Mouse (Mus musculus) forebrain, embryonic 12.5 days (tissue): ENCODE data around the gene St8sia2. TPM values are rescaled to one million over a fixed set of nuclear protein-coding genes. Genes with fewer than 3 reads are reported as not detected.
"Not testable (repeated sequence)": the region's sequence is repeated elsewhere in the genome, so short reads cannot be mapped to it uniquely, and the experiment has no call there.

Experiments
- ATAC-seq: fragments of 200-750 bp; cut with Nextera tagmentation; 2 replicates; pipeline ENCODE4 v1.8.0; 2017; ENCODE audit warnings: moderate TSS enrichment; ENCODE audit not compliant: low FRiP score
- H3K27ac ChIP-seq: fragments of 300-500 bp; sonication (generic); 2 replicates; pipeline ENCODE4 v1.5.1; 2016; ENCODE audit warnings: mild to moderate bottlenecking
- H3K27me3 ChIP-seq: fragments of 300-500 bp; sonication (generic); 2 replicates; pipeline ENCODE4 v1.6.1; 2016; ENCODE audit warnings: mild to moderate bottlenecking
- H3K36me3 ChIP-seq: fragments of 300-500 bp; sonication (generic); replicated peaks from 2 replicates; pipeline ENCODE4 v1.6.1; 2016; ENCODE audit warnings: mild to moderate bottlenecking
- H3K4me1 ChIP-seq: fragments of 300-500 bp; sonication (generic); 2 replicates; pipeline ENCODE4 v1.6.1; 2016
- H3K4me2 ChIP-seq: fragments of 300-500 bp; sonication (generic); 2 replicates; pipeline ENCODE4 v1.6.1; 2016; ENCODE audit warnings: mild to moderate bottlenecking, moderate library complexity
- H3K4me3 ChIP-seq: fragments of 300-500 bp; sonication (generic); replicated peaks from 2 replicates; pipeline ENCODE4 v1.5.1; 2016; ENCODE audit warnings: mild to moderate bottlenecking
- H3K9ac ChIP-seq: fragments of 300-500 bp; sonication (generic); 2 replicates; pipeline ENCODE4 v1.6.1; 2016; ENCODE audit warnings: mild to moderate bottlenecking
- H3K9me3 ChIP-seq: fragments of 300-500 bp; sonication (generic); 2 replicates; pipeline ENCODE4 v1.6.1; 2016
- WGBS: fragments of 180-500 bp; shearing (Covaris S2); methylation state at CpG from one replicate; pipeline ENCODE4 v1.1.7; 2016; 5-methylcytosine and 5-hydroxymethylcytosine counted together
- polyA plus RNA-seq: library from polyadenylated mRNA; unstranded; fragments of >200 nt; fragmentation: Nextera tagmentation; extraction: Ambion mirVana; gene quantifications from 2 replicates; pipeline ENCODE4 v1.2.1, GENCODE M21; 2016

St8sia2 gene
- polyA plus RNA-seq, 1 experiment from 2014 or later: 45.9 TPM

DNA sequence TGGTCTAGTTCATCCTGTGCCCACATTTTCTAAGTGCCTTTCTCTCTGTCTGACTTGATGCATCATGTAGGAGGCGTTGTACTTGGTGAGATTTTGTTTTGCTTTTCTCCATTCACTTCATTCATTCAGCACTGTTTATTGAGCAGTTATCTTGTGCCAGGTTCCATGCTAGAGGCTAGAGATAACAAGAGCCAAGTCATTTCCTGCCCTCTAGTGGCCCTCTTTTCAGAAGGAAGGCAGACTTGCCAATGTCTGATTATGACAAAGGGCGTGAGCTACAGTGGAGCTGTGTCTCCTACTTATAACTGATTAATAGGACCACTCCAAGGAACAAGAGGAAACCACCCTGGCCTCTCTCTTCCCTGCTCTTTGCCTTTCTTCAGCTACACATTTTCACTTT lies 3.1 kb upstream of the St8sia2 start:
- no peak overlapping the region for H3K9ac ChIP-seq
- H3K4me3 ChIP-seq: no peak overlapping the region
- H3K4me1 ChIP-seq: peaks cover 11% of the 10 kb centered on the region
- WGBS: 85% methylated on average over 2 of the region's 2 CpGs
- H3K36me3 ChIP-seq: no peaks in the 10 kb centered on the region
- no peak for ATAC-seq
- H3K4me2 ChIP-seq: no peak overlapping the region
- H3K27ac ChIP-seq: no peak overlapping the region
- no peaks in the 10 kb centered on the region for H3K9me3 ChIP-seq
- peaks cover 17% of the 10 kb centered on the region for H3K27me3 ChIP-seq

DNA sequence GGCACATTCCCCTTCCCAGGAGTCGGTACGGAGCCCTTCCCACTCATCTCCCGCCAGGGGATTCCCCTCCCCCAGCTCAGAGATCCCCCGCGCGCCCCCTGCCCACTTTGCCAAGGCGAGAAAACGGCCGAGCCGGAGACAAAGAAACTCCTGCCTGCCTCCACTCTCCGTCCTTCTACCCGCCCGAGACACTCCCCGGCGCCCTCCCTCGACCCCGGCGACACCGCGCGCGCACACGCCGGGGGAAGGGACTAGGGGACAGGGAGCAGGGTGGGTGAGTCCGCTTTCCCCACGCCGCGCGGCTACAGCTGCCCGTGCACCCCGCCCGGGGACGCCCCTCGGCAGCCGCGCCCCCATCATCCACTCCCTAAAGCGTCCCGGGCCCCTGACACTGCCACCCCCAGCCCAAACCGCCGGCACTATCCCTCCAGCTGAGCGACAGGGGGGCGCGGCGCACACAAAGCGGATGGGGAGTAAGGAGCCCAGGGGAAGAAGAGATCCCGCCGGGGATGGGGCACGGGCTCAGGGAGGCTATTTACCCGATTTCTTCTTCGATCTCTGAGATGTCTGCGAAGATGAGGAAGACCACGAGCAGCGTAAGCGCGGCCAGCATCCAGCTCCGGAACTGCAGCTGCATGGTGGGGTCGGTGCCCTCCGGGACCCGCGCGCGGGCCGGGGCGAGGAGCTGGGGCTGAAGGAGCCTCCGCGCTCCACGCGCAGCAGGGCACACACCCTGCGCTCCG lies 461 bp downstream of the St8sia2 start:
- Histone ChIP-seq H3K27ac (peak overlapping the region; percentile 96), H3K4me2 (peak overlapping the region; percentile 74), H3K4me1 (peaks cover 42% of the 10 kb centered on the region), H3K9ac (peak overlapping the region; percentile 98), H3K9me3 (no peaks in the 10 kb centered on the region), H3K27me3 (peaks cover 17% of the 10 kb centered on the region), H3K4me3 (peak overlapping the region; percentile 92), H3K36me3 (no peaks in the 10 kb centered on the region)
- under 1% methylated on average over 67 of the region's 70 CpGs for WGBS
- peak; percentile 66 for ATAC-seq

- peaks cover 17% of the 10 kb centered on the region for H3K27me3 ChIP-seq
- 3% methylated on average over 43 of the region's 43 CpGs for WGBS
- H3K4me2 ChIP-seq: peak overlapping the region; percentile 74
- H3K27ac ChIP-seq: peak overlapping the region; percentile 96
- ATAC-seq: peak; percentile 24
- H3K4me1 ChIP-seq: peaks cover 50% of the 10 kb centered on the region
- peak overlapping the region; percentile 92 for H3K4me3 ChIP-seq
- H3K36me3 ChIP-seq: no peaks in the 10 kb centered on the region
- H3K9ac ChIP-seq: peak overlapping the region; percentile 98
- no peaks in the 10 kb centered on the region for H3K9me3 ChIP-seq
These were observed 1.3 kb downstream of the St8sia2 start for GRCm38 (mm10) chr7:74011976-74012857.

- 47% methylated on average over 7 of the region's 7 CpGs for WGBS
- no peaks in the 10 kb centered on the region for H3K9me3 ChIP-seq
- H3K27ac ChIP-seq: no peak overlapping the region
- no peak overlapping the region for H3K9ac ChIP-seq
- no peaks in the 10 kb centered on the region for H3K27me3 ChIP-seq
- H3K36me3 ChIP-seq: no peaks in the 10 kb centered on the region
- peaks cover 69% of the 10 kb centered on the region for H3K4me1 ChIP-seq
- ATAC-seq: no peak
- H3K4me2 ChIP-seq: no peak overlapping the region
- H3K4me3 ChIP-seq: no peak overlapping the region
These were observed 4.4 kb downstream of the St8sia2 start for GRCm38 (mm10) chr7:74008946-74009542.

DNA sequence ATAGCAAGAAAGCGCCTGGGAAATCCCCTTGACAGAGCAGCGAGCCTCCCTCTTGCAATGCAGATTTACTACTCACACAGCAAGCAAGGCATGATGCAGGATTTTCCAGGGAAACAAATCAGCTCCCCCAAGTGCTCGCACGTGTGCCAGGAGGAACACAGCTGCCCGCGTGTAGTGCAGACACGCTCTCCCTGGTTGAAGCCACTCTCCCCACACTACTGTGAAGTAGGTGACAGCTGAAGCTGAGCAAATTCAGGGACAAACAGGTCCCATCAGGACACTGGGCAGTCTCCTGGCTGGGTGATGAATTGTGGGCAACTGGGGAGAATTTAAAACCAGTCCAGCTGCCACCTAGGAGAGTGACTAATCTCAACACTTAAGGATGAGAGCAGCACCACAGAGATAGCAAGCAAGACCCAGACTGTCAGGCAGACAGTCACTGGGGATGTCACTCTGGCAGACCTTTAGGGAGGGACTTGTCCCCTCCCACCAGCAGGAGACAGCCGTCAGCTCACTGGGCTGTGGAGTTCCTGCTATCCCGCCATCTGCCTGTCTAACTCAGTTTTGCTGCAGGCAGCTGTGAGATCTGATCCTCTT lies 6.6 kb downstream of the St8sia2 start:
- H3K27me3 ChIP-seq: no peaks in the 10 kb centered on the region
- peak overlapping the region; percentile 2; the same call in 1 of the 2 replicates for H3K9ac ChIP-seq
- peak overlapping the region; percentile 23; the same call in 1 of the 2 replicates for H3K4me2 ChIP-seq
- peak overlapping the region; percentile 76 for H3K27ac ChIP-seq
- peaks cover 65% of the 10 kb centered on the region for H3K4me1 ChIP-seq
- no peak overlapping the region for H3K4me3 ChIP-seq
- H3K9me3 ChIP-seq: no peaks in the 10 kb centered on the region
- ATAC-seq: peak; percentile 63
- H3K36me3 ChIP-seq: no peaks in the 10 kb centered on the region
- WGBS: 6% methylated on average over 9 of the region's 9 CpGs

- Histone ChIP-seq H3K4me1 (peaks cover 60% of the 10 kb centered on the region), H3K27ac (peak overlapping the region; percentile 76), H3K4me3 (no peak overlapping the region), H3K9me3 (no peaks in the 10 kb centered on the region), H3K4me2 (peak overlapping the region; percentile 23; the same call in 1 of the 2 replicates), H3K27me3 (no peaks in the 10 kb centered on the region), H3K9ac (0 out of 2 replicates have a peak overlapping the region, but pooled peaks have one; percentile 2), H3K36me3 (no peaks in the 10 kb centered on the region)
- 0% methylated on average over 1 of the region's 1 CpGs for WGBS
- ATAC-seq: no peak
These were observed 7.1 kb downstream of the St8sia2 start for GRCm38 (mm10) chr7:74006364-74006763.

- ATAC-seq: no peak
These were observed 12.6 kb downstream of the St8sia2 start for GRCm38 (mm10) chr7:74000743-74001510.

DNA sequence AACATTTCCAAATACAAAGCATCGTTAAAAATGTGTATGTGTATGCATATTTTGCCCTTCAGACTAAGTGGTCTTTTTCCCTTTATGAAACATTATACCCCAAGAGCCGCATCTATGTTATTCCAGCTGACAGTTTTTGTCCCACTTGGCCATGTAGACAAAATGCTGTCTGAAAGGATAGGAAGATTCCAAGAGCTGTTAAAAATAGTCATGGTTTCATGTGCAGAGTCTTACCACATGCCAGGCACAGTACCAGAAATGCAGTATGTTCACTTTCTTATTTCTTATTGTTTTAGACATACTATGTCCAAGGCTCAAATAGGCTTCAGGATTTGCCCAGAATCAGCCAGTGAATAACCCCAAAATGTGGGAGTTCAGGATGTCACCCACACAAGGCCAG lies 24.1 kb downstream of the St8sia2 start:
- Histone ChIP-seq H3K9ac (no peak overlapping the region), H3K27me3 (no peaks in the 10 kb centered on the region), H3K36me3 (peaks cover 10% of the 10 kb centered on the region; the same call in 1 of the 2 replicates), H3K4me1 (no peaks in the 10 kb centered on the region), H3K9me3 (no peaks in the 10 kb centered on the region), H3K27ac (no peak overlapping the region), H3K4me3 (no peak overlapping the region), H3K4me2 (no peak overlapping the region)
- 97% methylated on average over 2 of the region's 2 CpGs for WGBS
- ATAC-seq: no peak

More at GRCm38 (mm10) chr7:74000743-74001510, 12.6 kb downstream of the St8sia2 start:
- WGBS: 93% methylated on average over 12 of the region's 12 CpGs
- H3K4me3 ChIP-seq: no peak overlapping the region
- no peaks in the 10 kb centered on the region for H3K9me3 ChIP-seq
- no peak overlapping the region for H3K4me2 ChIP-seq
- H3K36me3 ChIP-seq: 0 out of 2 replicates have a peak, but pooled peaks cover 5% of the 10 kb centered on the region
- H3K27me3 ChIP-seq: no peaks in the 10 kb centered on the region
- H3K27ac ChIP-seq: no peak overlapping the region
- H3K4me1 ChIP-seq: peaks cover 12% of the 10 kb centered on the region
- no peak overlapping the region for H3K9ac ChIP-seq

- not testable (repeated sequence) for H3K4me1 ChIP-seq, ATAC-seq, H3K4me3 ChIP-seq, H3K9ac ChIP-seq, H3K27me3 ChIP-seq, H3K9me3 ChIP-seq, H3K27ac ChIP-seq, H3K4me2 ChIP-seq
- 87% methylated on average over 5 of the region's 5 CpGs for WGBS
- H3K36me3 ChIP-seq: peaks cover 58% of the 10 kb centered on the region
These were observed 41.3 kb downstream of the St8sia2 start for GRCm38 (mm10) chr7:73972157-73972556.

- no peak overlapping the region for H3K4me3 ChIP-seq
- H3K4me2 ChIP-seq: no peak overlapping the region
- H3K27ac ChIP-seq: no peak overlapping the region
- H3K4me1 ChIP-seq: no peaks in the 10 kb centered on the region
- H3K36me3 ChIP-seq: peaks cover 82% of the 10 kb centered on the region
- H3K9me3 ChIP-seq: no peaks in the 10 kb centered on the region
- 87% methylated on average over 3 of the region's 3 CpGs for whole genome bisulfite sequencing
- no peak for ATAC-seq
- no peaks in the 10 kb centered on the region for H3K27me3 ChIP-seq
- H3K9ac ChIP-seq: no peak overlapping the region
These were observed 48.3 kb downstream of the St8sia2 start for GRCm38 (mm10) chr7:73965164-73965563.

DNA sequence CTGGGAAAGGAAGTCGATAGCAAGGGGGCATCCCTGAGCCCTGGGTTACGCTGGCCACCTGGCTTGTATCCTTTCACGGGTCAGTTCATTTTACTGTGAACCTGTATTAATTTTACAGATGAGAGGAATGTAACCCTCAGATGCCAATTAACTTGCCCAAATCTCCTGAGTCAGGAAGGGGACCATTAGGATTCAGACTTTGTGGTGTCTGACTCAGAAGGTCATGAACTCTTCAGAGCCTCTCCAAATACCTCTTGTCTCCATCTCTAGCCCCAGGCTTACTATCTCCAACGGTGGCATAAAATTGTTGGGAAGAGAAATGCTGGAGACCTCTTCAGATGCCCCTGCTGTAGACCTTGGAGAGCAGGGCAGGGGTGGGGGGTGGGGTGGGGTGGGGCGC lies 51.1 kb downstream of the St8sia2 start:
- Histone ChIP-seq H3K27me3 (no peaks in the 10 kb centered on the region), H3K27ac (no peak overlapping the region), H3K9me3 (no peaks in the 10 kb centered on the region), H3K4me3 (no peak overlapping the region), H3K36me3 (peaks cover 93% of the 10 kb centered on the region), H3K4me1 (no peaks in the 10 kb centered on the region), H3K9ac (no peak overlapping the region), H3K4me2 (no peak overlapping the region)
- no peak for ATAC-seq
- 84% methylated on average over 5 of the region's 5 CpGs for WGBS
